Mouse (Mus musculus): Measurements from ENCODE around the gene Bub3. TPM values are rescaled to one million over a fixed set of nuclear protein-coding genes. Genes with fewer than 3 reads are reported as not detected.

Gene Bub3
- polyA plus RNA-seq, 1 experiment from 2014 or later = 206 TPM

GRCm38 (mm10) chr7:131575246-131575645 is 15.2 kb downstream of the Bub3 start:
- Histone ChIP-seq H3K9ac (replicated peaks) (no peak overlapping the region), H3K36me3 (peaks cover 31% of the 10 kb centered on the region), H3K4me1 (replicated peaks) (no peaks in the 10 kb centered on the region), H3K4me2 (replicated peaks) (no peak overlapping the region), H3K9me3 (no peaks in the 10 kb centered on the region), H3K27ac (no peak overlapping the region), H3K4me3 (replicated peaks) (no peak overlapping the region), H3K27me3 (no peaks in the 10 kb centered on the region)
- 81% methylated on average over 6 of the region's 6 CpGs for WGBS
- ATAC-seq = no peak

- WGBS = 68% methylated on average over 9 of the region's 9 CpGs
- H3K9ac ChIP-seq (replicated peaks) = no peak overlapping the region
- no peaks in the 10 kb centered on the region for H3K4me1 ChIP-seq (replicated peaks)
- ATAC-seq = no peak
- no peaks in the 10 kb centered on the region for H3K36me3 ChIP-seq
- H3K27me3 ChIP-seq = peaks cover 11% of the 10 kb centered on the region; the same call in 1 of the 2 replicates
- no peak overlapping the region for H3K4me3 ChIP-seq (replicated peaks)
- no peak overlapping the region for H3K4me2 ChIP-seq (replicated peaks)
- no peaks in the 10 kb centered on the region for H3K9me3 ChIP-seq
- H3K27ac ChIP-seq = no peak overlapping the region
These were observed 22.2 kb downstream of the Bub3 start for GRCm38 (mm10) chr7:131582178-131582577.

GRCm38 (mm10) chr7:131585551-131585950 is 25.5 kb downstream of the Bub3 start:
- Histone ChIP-seq H3K27ac (no peak overlapping the region), H3K4me2 (replicated peaks) (no peak overlapping the region), H3K36me3 (no peaks in the 10 kb centered on the region), H3K9me3 (no peaks in the 10 kb centered on the region), H3K4me3 (replicated peaks) (no peak overlapping the region), H3K9ac (replicated peaks) (no peak overlapping the region), H3K4me1 (replicated peaks) (no peaks in the 10 kb centered on the region), H3K27me3 (peaks cover 28% of the 10 kb centered on the region)
- no peak for ATAC-seq
- 83% methylated on average over 5 of the region's 5 CpGs for WGBS

- peaks cover 74% of the 10 kb centered on the region for H3K27me3 ChIP-seq
- H3K4me3 ChIP-seq (replicated peaks) = no peak overlapping the region
- H3K4me2 ChIP-seq (replicated peaks) = peak overlapping the region; percentile 34
- no peaks in the 10 kb centered on the region for H3K36me3 ChIP-seq
- H3K27ac ChIP-seq = peak overlapping the region; percentile 36
- no peaks in the 10 kb centered on the region for H3K9me3 ChIP-seq
- ATAC-seq = peak; percentile 91
- H3K4me1 ChIP-seq (replicated peaks) = peaks cover 26% of the 10 kb centered on the region
- H3K9ac ChIP-seq (replicated peaks) = peak overlapping the region; percentile 30; the same call in 1 of the 2 replicates
- WGBS = 3% methylated on average over 12 of the region's 12 CpGs
These were observed 37.9 kb downstream of the Bub3 start for GRCm38 (mm10) chr7:131597779-131598482.

- Histone ChIP-seq H3K27me3 (peaks cover 73% of the 10 kb centered on the region), H3K9me3 (no peaks in the 10 kb centered on the region), H3K4me2 (replicated peaks) (peak overlapping the region; percentile 34), H3K27ac (peak overlapping the region; percentile 36; the same call in 1 of the 2 replicates), H3K4me1 (replicated peaks) (peaks cover 30% of the 10 kb centered on the region), H3K9ac (replicated peaks) (peak overlapping the region; percentile 30; the same call in 1 of the 2 replicates), H3K36me3 (no peaks in the 10 kb centered on the region), H3K4me3 (replicated peaks) (no peak overlapping the region)
- 2% methylated on average over 5 of the region's 5 CpGs for WGBS
- peak; percentile 49 for ATAC-seq
These were observed 38.4 kb downstream of the Bub3 start for GRCm38 (mm10) chr7:131598483-131598824.

GRCm38 (mm10) chr7:131602106-131602505 is 42.1 kb downstream of the Bub3 start:
- peak overlapping the region; percentile 51; the same call in 1 of the 2 replicates for H3K27ac ChIP-seq
- H3K4me2 ChIP-seq (replicated peaks) = no peak overlapping the region
- 69% methylated on average over 7 of the region's 7 CpGs for WGBS
- no peaks in the 10 kb centered on the region for H3K9me3 ChIP-seq
- H3K27me3 ChIP-seq = peaks cover 66% of the 10 kb centered on the region
- H3K9ac ChIP-seq (replicated peaks) = no peak overlapping the region
- H3K36me3 ChIP-seq = no peaks in the 10 kb centered on the region
- H3K4me3 ChIP-seq (replicated peaks) = no peak overlapping the region
- no peak for ATAC-seq
- H3K4me1 ChIP-seq (replicated peaks) = peaks cover 30% of the 10 kb centered on the region

- WGBS = 1% methylated on average over 9 of the region's 11 CpGs
These were observed 43.2 kb downstream of the Bub3 start for GRCm38 (mm10) chr7:131603186-131603585.

GRCm38 (mm10) chr7:131604946-131605345 is 44.9 kb downstream of the Bub3 start:
- H3K9me3 ChIP-seq = no peaks in the 10 kb centered on the region
- H3K4me1 ChIP-seq (replicated peaks) = peaks cover 14% of the 10 kb centered on the region
- ATAC-seq = no peak
- 94% methylated on average over 10 of the region's 10 CpGs for WGBS
- H3K36me3 ChIP-seq = no peaks in the 10 kb centered on the region
- H3K27ac ChIP-seq = no peak overlapping the region
- H3K27me3 ChIP-seq = peaks cover 52% of the 10 kb centered on the region
- H3K9ac ChIP-seq (replicated peaks) = no peak overlapping the region
- no peak overlapping the region for H3K4me3 ChIP-seq (replicated peaks)
- H3K4me2 ChIP-seq (replicated peaks) = no peak overlapping the region

More at GRCm38 (mm10) chr7:131603186-131603585, 43.2 kb downstream of the Bub3 start:
- no peak for ATAC-seq
- no peak overlapping the region for H3K4me2 ChIP-seq (replicated peaks)
- H3K4me1 ChIP-seq (replicated peaks) = peaks cover 22% of the 10 kb centered on the region
- 0 out of 2 replicates have a peak overlapping the region, but pooled peaks have one; percentile 51 for H3K27ac ChIP-seq
- H3K9me3 ChIP-seq = no peaks in the 10 kb centered on the region
- H3K36me3 ChIP-seq = no peaks in the 10 kb centered on the region
- no peak overlapping the region for H3K9ac ChIP-seq (replicated peaks)
- peaks cover 63% of the 10 kb centered on the region for H3K27me3 ChIP-seq
- H3K4me3 ChIP-seq (replicated peaks) = no peak overlapping the region

GRCm38 (mm10) chr7:131605481-131605880 is 45.5 kb downstream of the Bub3 start:
- ATAC-seq = no peak
- Histone ChIP-seq H3K4me3 (replicated peaks) (no peak overlapping the region), H3K9ac (replicated peaks) (no peak overlapping the region), H3K27ac (no peak overlapping the region), H3K4me1 (replicated peaks) (peaks cover 14% of the 10 kb centered on the region), H3K9me3 (no peaks in the 10 kb centered on the region), H3K27me3 (peaks cover 47% of the 10 kb centered on the region), H3K36me3 (no peaks in the 10 kb centered on the region), H3K4me2 (replicated peaks) (no peak overlapping the region)
- 64% methylated on average over 4 of the region's 4 CpGs for WGBS

- WGBS = 91% methylated on average over 6 of the region's 6 CpGs
- Histone ChIP-seq H3K27me3 (peaks cover 30% of the 10 kb centered on the region; the same call in 1 of the 2 replicates), H3K4me1 (replicated peaks) (peaks cover 3% of the 10 kb centered on the region), H3K9ac (replicated peaks) (no peak overlapping the region), H3K36me3 (no peaks in the 10 kb centered on the region), H3K4me3 (replicated peaks) (no peak overlapping the region), H3K4me2 (replicated peaks) (no peak overlapping the region), H3K9me3 (no peaks in the 10 kb centered on the region), H3K27ac (no peak overlapping the region)
- ATAC-seq = no peak
These were observed 48.0 kb downstream of the Bub3 start for GRCm38 (mm10) chr7:131608049-131608448.

- no peak for ATAC-seq
- 37% methylated on average over 7 of the region's 7 CpGs for WGBS
- H3K36me3 ChIP-seq = no peaks in the 10 kb centered on the region
These were observed 49.7 kb downstream of the Bub3 start for GRCm38 (mm10) chr7:131609677-131610076.

More at GRCm38 (mm10) chr7:131609677-131610076, 49.7 kb downstream of the Bub3 start:
- H3K9me3 ChIP-seq = no peaks in the 10 kb centered on the region
- no peak overlapping the region for H3K9ac ChIP-seq (replicated peaks)
- H3K4me1 ChIP-seq (replicated peaks) = no peaks in the 10 kb centered on the region
- peaks cover 14% of the 10 kb centered on the region; the same call in 1 of the 2 replicates for H3K27me3 ChIP-seq
- H3K4me2 ChIP-seq (replicated peaks) = no peak overlapping the region
- no peak overlapping the region for H3K4me3 ChIP-seq (replicated peaks)
- H3K27ac ChIP-seq = no peak overlapping the region
